Mouse (Mus musculus): ENCODE data around the gene Serpinf1.

DNA sequence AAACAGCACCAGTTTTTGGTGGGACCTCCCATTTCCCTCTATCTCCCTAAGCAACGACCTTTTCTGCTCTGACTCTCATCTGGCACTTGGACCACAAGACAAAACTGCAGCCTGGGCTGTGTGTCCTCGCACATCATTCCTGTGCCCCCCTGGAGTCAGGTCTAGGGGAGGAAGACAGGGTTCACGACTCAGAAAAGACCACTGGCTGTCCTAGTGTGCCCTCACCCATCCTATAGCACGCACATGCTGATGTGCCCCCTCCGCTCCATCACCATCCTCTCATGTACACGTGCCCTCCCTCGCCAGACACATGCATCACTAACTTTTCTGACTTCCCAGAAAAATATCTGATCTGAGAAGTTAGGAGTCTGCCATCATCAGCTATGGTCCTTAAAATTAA is 2.5 kb downstream of the Serpinf1 start:
- no peak for TF ChIP-seq CTCF (IDR thresholded peaks at IDR 0.05; ENCODE audit: insufficient read depth, low read length)
- TF ChIP-seq POLR2A (IDR thresholded peaks at IDR 0.05; ENCODE audit: borderline replicate concordance, extremely low read depth, low read depth, low read length), result no peak

Measured in lung, adult 2 months (tissue).